Mouse (Mus musculus): ENCODE measurements at regions not wholly inside any gene's neighbourhood (a gene's known extent, or its start where the extent isn't known, plus 50 kb on each side); places are given as distances from the start of the nearest gene placed in this dataset.

- TF ChIP-seq CTCF (IDR thresholded peaks at IDR 0.05; ENCODE audit: control insufficient read depth, insufficient read depth, insufficient read length) (no peak), USF1 (IDR thresholded peaks at IDR 0.05; ENCODE audit: low read depth) (no peak)
Observed at GRCm38 (mm10) chr16:77495310-77495709, 106.6 kb downstream of the Gm11146 start.
